Mouse (Mus musculus) C2C12 (cell line): ENCODE data around the gene Ccdc142.

Experiments used
- CEBPB ChIP-seq: IDR thresholded peaks from one replicate; pipeline ENCODE4 v1.6.1; 2011; ENCODE audit warnings: low read depth, mild to moderate bottlenecking, control low read depth, moderate library complexity
- CTCF ChIP-seq: IDR thresholded peaks from one replicate; pipeline ENCODE4 v1.5.1; 2011; ENCODE audit not compliant: control insufficient read depth, insufficient read depth, insufficient read length
- MAX ChIP-seq: IDR thresholded peaks from one replicate; pipeline ENCODE4 v1.6.1; 2011; ENCODE audit warnings: mild to moderate bottlenecking, control low read depth
- MYOD1 ChIP-seq: IDR thresholded peaks from one replicate; pipeline ENCODE4 v1.6.1; 2011; ENCODE audit warnings: low read depth; ENCODE audit not compliant: control insufficient read depth, insufficient read length
- MYOG ChIP-seq: IDR thresholded peaks from one replicate; pipeline ENCODE4 v1.6.1; 2011; ENCODE audit not compliant: control insufficient read depth, insufficient read length; ENCODE audit errors: extremely low read depth
- USF1 ChIP-seq: IDR thresholded peaks from one replicate; pipeline ENCODE4 v1.6.1; 2011; ENCODE audit warnings: low read depth, mild to moderate bottlenecking, control low read depth, moderate library complexity

- TF ChIP-seq CTCF (peak; percentile 4), CEBPB (no peak), USF1 (no peak), MAX (peak; percentile 32), MYOD1 (no peak), MYOG (no peak)
Measured at GRCm38 (mm10) chr6:83145209-83145608, 43.8 kb downstream of the Ccdc142 start.
